Mouse (Mus musculus): ENCODE measurements around the gene Zfp503. TPM values are rescaled to one million over a fixed set of nuclear protein-coding genes. Genes with fewer than 3 reads are reported as not detected.

Zfp503 gene
- total RNA-seq (2012; rRNA removed) (not detected in 2 replicates), total RNA-seq (2014; rRNA removed) (not detected in 2 replicates), polyA plus RNA-seq (2012; ENCODE audit: insufficient read length, low read depth) (not detected in 2 replicates)

DNA sequence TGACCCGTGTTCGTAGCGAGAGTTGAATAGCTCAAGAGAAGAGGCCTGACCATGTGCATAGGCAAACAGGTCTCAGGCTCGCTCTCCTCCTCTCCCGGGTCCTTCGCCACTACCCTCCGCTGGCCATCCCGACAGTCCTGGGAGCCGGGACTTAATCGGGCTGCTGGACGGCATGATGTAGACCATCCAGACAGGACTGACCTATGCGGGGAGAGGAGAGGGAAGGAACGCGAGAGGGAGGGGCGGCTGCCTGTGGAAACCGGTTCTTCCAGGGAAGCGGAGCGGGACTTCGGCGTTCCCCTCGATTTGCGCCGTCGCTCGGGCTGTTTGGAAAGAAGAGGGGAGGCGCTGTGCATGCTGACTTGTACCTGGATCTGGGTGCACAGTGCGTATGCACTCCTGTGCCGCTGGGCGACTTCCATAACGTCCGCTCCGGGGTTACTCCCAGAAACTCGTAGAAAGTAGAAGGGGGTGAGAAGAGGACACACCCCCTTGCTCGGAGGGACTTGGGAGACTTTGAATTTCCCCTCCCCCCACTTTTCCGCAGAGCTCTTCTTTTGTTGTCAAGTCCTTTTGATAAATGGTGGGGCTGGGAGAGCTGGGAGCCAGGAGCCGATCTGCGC, at the start of gene Zfp503:
TSS of gene Zfp503 (minus strand) at position 311 of the 623 bp plus-strand sequence.
- Histone ChIP-seq H3K4me3 (replicated peaks in 1 of 3; ENCODE audit: low read depth in 2 of 3, low read length in 2 of 3, poor library complexity in 1 of 3) (no peak within 1 kb of the TSS), H3K4me2 (ENCODE audit: insufficient read depth, low read depth, poor library complexity, severe bottlenecking) (no peak within 1 kb of the TSS), H3K27ac (ENCODE audit: insufficient read depth, low read depth) (no peak within 1 kb of the TSS), H3K79me2 (replicated peaks; ENCODE audit: control insufficient read depth, extremely low read depth, insufficient read depth, poor library complexity, severe bottlenecking) (no peaks in the 10 kb centered on the region), H3K36me3 (replicated peaks in 1 of 2; ENCODE audit: control insufficient read depth in 1 of 2, insufficient read depth in 1 of 2, low read length in 1 of 2) (no peaks in the 10 kb centered on the region), H3K27me3 (replicated peaks) (no peaks in the 10 kb centered on the region), H3K4me1 (ENCODE audit: control insufficient read depth in 1 of 2, insufficient read depth in 2 of 2) (peaks cover 0 to 7% of the 10 kb centered on the region in 2 experiments; a peak in 2 of 4 replicates), H3K9me3 (replicated peaks; ENCODE audit: low read length) (peaks cover 52% of the 10 kb centered on the region), H3K9ac (ENCODE audit: insufficient read depth, low read depth) (no peak within 1 kb of the TSS)
- TF ChIP-seq JUND (conservative IDR thresholded peaks at IDR 0.05; ENCODE audit: low read depth, low read length) (no peak), EP300 (IDR thresholded peaks at IDR 0.05; ENCODE audit: low read length) (no peak), CTCF (conservative IDR thresholded peaks at IDR 0.05 in 1 of 2, IDR thresholded peaks at IDR 0.05 in 1 of 2; ENCODE audit: low read depth in 2 of 2, low read length in 2 of 2) (no peak), JUN (IDR thresholded peaks at IDR 0.05; ENCODE audit: insufficient read depth, low read depth, low read length) (no peak), MYC (IDR thresholded peaks at IDR 0.05; ENCODE audit: low read depth, low read length) (no peak), CHD2 (IDR thresholded peaks at IDR 0.05; ENCODE audit: low read length) (no peak), MXI1 (IDR thresholded peaks at IDR 0.05; ENCODE audit: low read depth, low read length) (no peak), HCFC1 (IDR thresholded peaks at IDR 0.05; ENCODE audit: low read depth, low read length) (no peak), UBTF (IDR thresholded peaks at IDR 0.05; ENCODE audit: low read depth, low read length) (no peak), CHD1 (IDR thresholded peaks at IDR 0.05; ENCODE audit: low read depth, low read length) (no peak), RCOR1 (conservative IDR thresholded peaks at IDR 0.05; ENCODE audit: low read depth, low read length) (no peak), RAD21 (IDR thresholded peaks at IDR 0.05; ENCODE audit: low read depth, low read length) (no peak), USF2 (conservative IDR thresholded peaks at IDR 0.05; ENCODE audit: low read depth, low read length) (no peak)
- in situ Hi-C loops (cut with MboI; ENCODE audit: low pct_ligation_motif_present, low pct_unique_long_range_greater_than_20kb, low sequenced_read_pairs) (no loop called here), dilution Hi-C loops (cut with MboI; ENCODE audit: extremely low pct_ligation_motif_present, extremely low pct_unique_long_range_greater_than_20kb, low sequenced_read_pairs) (no loop called here)
- DNase-seq (ENCODE audit: extremely low read depth): no peak

DNA sequence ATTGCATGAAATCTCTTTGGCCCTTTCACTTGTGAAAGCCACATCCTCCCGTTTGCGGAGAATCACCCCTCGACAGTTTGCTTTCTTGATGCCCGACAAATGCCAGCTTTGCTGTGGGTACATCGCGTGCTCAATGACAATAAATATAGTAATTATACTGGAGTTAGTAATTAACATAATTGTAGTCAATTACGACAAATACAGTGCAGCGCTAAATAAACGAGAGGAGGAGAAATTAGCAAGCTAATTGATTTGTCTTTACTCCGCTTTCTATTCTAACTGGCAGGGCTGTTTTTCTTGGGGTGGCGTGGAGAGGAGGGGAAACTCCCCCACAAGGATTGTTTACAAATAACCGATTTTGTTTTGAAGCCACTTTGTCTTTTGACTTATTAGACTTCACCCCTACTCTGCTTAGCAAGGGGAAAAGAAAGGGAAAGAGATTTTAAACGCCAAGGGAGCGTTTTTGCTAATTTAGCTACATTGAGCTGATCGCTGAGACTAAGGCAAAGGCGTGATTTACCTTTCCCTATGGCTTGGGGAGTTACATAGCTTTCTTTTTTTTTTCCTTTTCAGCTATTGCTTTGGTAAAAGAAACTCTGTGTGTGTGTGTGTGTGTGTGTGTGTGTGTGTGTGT, 48.2 kb upstream of the Zfp503 start:
- H3K27ac ChIP-seq (ENCODE audit: insufficient read depth, low read depth): no peak overlapping the region
- dilution Hi-C loops (cut with MboI; ENCODE audit: extremely low pct_ligation_motif_present, extremely low pct_unique_long_range_greater_than_20kb, low sequenced_read_pairs) (no loop called here), in situ Hi-C loops (cut with MboI; ENCODE audit: low pct_ligation_motif_present, low pct_unique_long_range_greater_than_20kb, low sequenced_read_pairs) (no loop called here)
- no peaks in the 10 kb centered on the region for H3K4me1 ChIP-seq (ENCODE audit: control insufficient read depth in 1 of 2, insufficient read depth in 2 of 2)
- TF ChIP-seq ZKSCAN1 (IDR thresholded peaks at IDR 0.05; ENCODE audit: borderline replicate concordance, low read depth, low read length) (no peak), GABPA (IDR thresholded peaks at IDR 0.05; ENCODE audit: insufficient replicate concordance, low read depth, low read length) (no peak), EP300 (IDR thresholded peaks at IDR 0.05; ENCODE audit: low read length) (no peak), MAX (IDR thresholded peaks at IDR 0.05; ENCODE audit: low read length) (no peak), RCOR1 (conservative IDR thresholded peaks at IDR 0.05; ENCODE audit: low read depth, low read length) (no peak)
- DNase-seq (ENCODE audit: extremely low read depth): no peak
- no peak overlapping the region for H3K4me3 ChIP-seq (replicated peaks in 1 of 3; ENCODE audit: low read depth in 2 of 3, low read length in 2 of 3, poor library complexity in 1 of 3)
- no peak overlapping the region for H3K9ac ChIP-seq (ENCODE audit: insufficient read depth, low read depth)
- H3K4me2 ChIP-seq (ENCODE audit: insufficient read depth, low read depth, poor library complexity, severe bottlenecking): no peak overlapping the region
- no peaks in the 10 kb centered on the region for H3K27me3 ChIP-seq (replicated peaks)
- H3K79me2 ChIP-seq (replicated peaks; ENCODE audit: control insufficient read depth, extremely low read depth, insufficient read depth, poor library complexity, severe bottlenecking): no peaks in the 10 kb centered on the region
- peaks cover 0 to 2% of the 10 kb centered on the region in 2 experiments for H3K36me3 ChIP-seq (replicated peaks in 1 of 2; ENCODE audit: control insufficient read depth in 1 of 2, insufficient read depth in 1 of 2, low read length in 1 of 2)
- no peaks in the 10 kb centered on the region for H3K9me3 ChIP-seq (replicated peaks; ENCODE audit: low read length)
